Mouse (Mus musculus): ENCODE results near the gene Tnnc2. TPM values are rescaled to one million over a fixed set of nuclear protein-coding genes. Genes with fewer than 3 reads are reported as not detected.

Tnnc2 gene
- total RNA-seq, 2 experiments from 2014 or later, result 1.1 TPM; not detected in 1

GRCm38 (mm10) chr2:164748991-164749390 is 30.8 kb downstream of the Tnnc2 start:
- no peak for TF ChIP-seq CTCF (IDR thresholded peaks at IDR 0.05)
- no peak for DNase-seq (ENCODE audit: extremely low spot score in 1 of 2, low spot score in 2 of 2)
- Histone ChIP-seq H3K4me3 (no peak overlapping the region), H3K27ac (no peak overlapping the region)
- intact Hi-C loops (cut with DNase I), result loop anchor here (10.0 kb wide), 1 partner anchor 264 kb away; the partner anchor contains the start of gene Dbndd2

- Histone ChIP-seq H3K27ac (no peak overlapping the region), H3K4me3 (no peak overlapping the region)
- TF ChIP-seq CTCF (IDR thresholded peaks at IDR 0.05), result no peak
- intact Hi-C loops (cut with DNase I), result loop anchor here (10.0 kb wide), 1 partner anchor 263 kb away; the partner anchor contains the start of gene Dbndd2
- DNase-seq (ENCODE audit: extremely low spot score in 1 of 2, low spot score in 2 of 2), result no peak
Observed at GRCm38 (mm10) chr2:164748191-164748590, 31.6 kb downstream of the Tnnc2 start.

GRCm38 (mm10) chr2:164746693-164747092 is 33.1 kb downstream of the Tnnc2 start:
- DNase-seq (ENCODE audit: extremely low spot score in 1 of 2, low spot score in 2 of 2), result no peak
- intact Hi-C loops (cut with DNase I), result loop anchor here (10.0 kb wide), 1 partner anchor 262 kb away; the partner anchor contains the start of gene Dbndd2
- Histone ChIP-seq H3K27ac (no peak overlapping the region; the same call in 1 of the 2 replicates), H3K4me3 (peak overlapping the region; percentile 87)
- TF ChIP-seq CTCF (IDR thresholded peaks at IDR 0.05), result no peak

- no peak for TF ChIP-seq CTCF (IDR thresholded peaks at IDR 0.05)
- Histone ChIP-seq H3K4me3 (peak within 1 kb of the TSS; percentile 87), H3K27ac (peak within 1 kb of the TSS; percentile 80)
- DNase-seq (ENCODE audit: extremely low spot score in 1 of 2, low spot score in 2 of 2), result peak; percentile 96
- intact Hi-C loops (cut with DNase I), result loop anchor here (10.0 kb wide), 1 partner anchor 261 kb away; the partner anchor contains the start of gene Dbndd2
Observed at GRCm38 (mm10) chr2:164745843-164746479, 33.8 kb downstream of the Tnnc2 start, which contains the start of the genes Wfdc3 and Dnttip1. Wfdc3 (minus strand) TSS chr2:164745931. Dnttip1 (plus strand) TSS chr2:164745983.

GRCm38 (mm10) chr2:164744987-164745386 is 34.8 kb downstream of the Tnnc2 start:
- no peak for DNase-seq (ENCODE audit: extremely low spot score in 1 of 2, low spot score in 2 of 2)
- Histone ChIP-seq H3K4me3 (peak overlapping the region; percentile 87), H3K27ac (peak overlapping the region; percentile 80; the same call in 1 of the 2 replicates)
- TF ChIP-seq CTCF (IDR thresholded peaks at IDR 0.05), result no peak
- intact Hi-C loops (cut with DNase I), result loop anchor here (10.0 kb wide), 1 partner anchor 260 kb away; the partner anchor contains the start of gene Dbndd2

- DNase-seq (ENCODE audit: extremely low spot score in 1 of 2, low spot score in 2 of 2), result no peak
- TF ChIP-seq CTCF (IDR thresholded peaks at IDR 0.05), result no peak
- intact Hi-C loops (cut with DNase I), result loop anchor here (10.0 kb wide), 1 partner anchor 255 kb away; the partner anchor contains the start of gene Dbndd2
- no peak overlapping the region for H3K27ac ChIP-seq
- H3K4me3 ChIP-seq, result no peak overlapping the region
Observed at GRCm38 (mm10) chr2:164739876-164740275, 39.9 kb downstream of the Tnnc2 start.

GRCm38 (mm10) chr2:164737377-164738090 is 42.2 kb downstream of the Tnnc2 start:
- DNase-seq (ENCODE audit: extremely low spot score in 1 of 2, low spot score in 2 of 2), result no peak
- no peak for TF ChIP-seq CTCF (IDR thresholded peaks at IDR 0.05)
- no peak overlapping the region for H3K27ac ChIP-seq
- no peak overlapping the region for H3K4me3 ChIP-seq
- intact Hi-C loops (cut with DNase I), result no loop called here

GRCm38 (mm10) chr2:164735446-164735845 is 44.3 kb downstream of the Tnnc2 start:
- no peak for DNase-seq (ENCODE audit: extremely low spot score in 1 of 2, low spot score in 2 of 2)
- no peak for TF ChIP-seq CTCF (IDR thresholded peaks at IDR 0.05)
- no peak overlapping the region for H3K4me3 ChIP-seq
- H3K27ac ChIP-seq, result no peak overlapping the region
- intact Hi-C loops (cut with DNase I), result no loop called here

GRCm38 (mm10) chr2:164734839-164735238 is 44.9 kb downstream of the Tnnc2 start:
- Histone ChIP-seq H3K4me3 (no peak overlapping the region), H3K27ac (no peak overlapping the region)
- intact Hi-C loops (cut with DNase I), result no loop called here
- no peak for TF ChIP-seq CTCF (IDR thresholded peaks at IDR 0.05)
- DNase-seq (ENCODE audit: extremely low spot score in 1 of 2, low spot score in 2 of 2), result no peak

- intact Hi-C loops (cut with DNase I), result no loop called here
- TF ChIP-seq CTCF (IDR thresholded peaks at IDR 0.05), result no peak
- Histone ChIP-seq H3K27ac (no peak overlapping the region), H3K4me3 (no peak overlapping the region)
- no peak for DNase-seq (ENCODE audit: extremely low spot score in 1 of 2, low spot score in 2 of 2)
Observed at GRCm38 (mm10) chr2:164733259-164733658, 46.5 kb downstream of the Tnnc2 start.

GRCm38 (mm10) chr2:164731719-164732118 is 48.0 kb downstream of the Tnnc2 start:
- H3K4me3 ChIP-seq, result no peak overlapping the region
- no peak for DNase-seq (ENCODE audit: extremely low spot score in 1 of 2, low spot score in 2 of 2)
- H3K27ac ChIP-seq, result no peak overlapping the region
- no peak for TF ChIP-seq CTCF (IDR thresholded peaks at IDR 0.05)
- intact Hi-C loops (cut with DNase I), result no loop called here

Other genes with a start within 250 kb of the Tnnc2 start
- gene Wfdc2, start 217.6 kb downstream of the Tnnc2 start, total RNA-seq (2021), result 1 to 10 TPM in 1 of 2 experiments, under 1 TPM in 1; 0.70 to 1.3 TPM
- not detected for gene Spint3, start 206.5 kb downstream of the Tnnc2 start, total RNA-seq (2021)
- not detected for gene Wfdc6a, start 194.5 kb downstream of the Tnnc2 start, total RNA-seq (2021)
- not detected for gene Eppin, start 186.4 kb downstream of the Tnnc2 start, total RNA-seq (2021)
- gene Wfdc6b, start 166.4 kb downstream of the Tnnc2 start, total RNA-seq (2021), result not detected
- gene Wfdc8, start 166.3 kb downstream of the Tnnc2 start, total RNA-seq (2021), result not detected
- not detected for gene Wfdc16, start 141.2 kb downstream of the Tnnc2 start, total RNA-seq (2021)
- gene Wfdc10, start 123.9 kb downstream of the Tnnc2 start, total RNA-seq (2021), result not detected
- not detected for gene Wfdc9, start 123.4 kb downstream of the Tnnc2 start, total RNA-seq (2021)
- not detected for gene Wfdc11, start 105.9 kb downstream of the Tnnc2 start, total RNA-seq (2021)
- not detected for gene Wfdc13, start 94.9 kb downstream of the Tnnc2 start, total RNA-seq (2021)
- gene Spint4, start 81.5 kb downstream of the Tnnc2 start, total RNA-seq (2021), result not detected
- not detected for gene Spint5, start 64.7 kb downstream of the Tnnc2 start, total RNA-seq (2021)
- 1 to 10 TPM; 1.4 to 1.6 TPM for gene Wfdc3, start 34.0 kb downstream of the Tnnc2 start, total RNA-seq (2021)
- gene Dnttip1, start 34.0 kb downstream of the Tnnc2 start, total RNA-seq (2021), result 10 to 100 TPM; 37.6 to 37.9 TPM
- under 1 TPM in 1 of 2 experiments, not detected in 1; 0.36 TPM for gene Ube2c, start 10.1 kb downstream of the Tnnc2 start, total RNA-seq (2021)
- 10 to 100 TPM; 54.4 to 57.2 TPM for gene Snx21, start 5.9 kb upstream of the Tnnc2 start, total RNA-seq (2021)
- gene Acot8, start 24.9 kb upstream of the Tnnc2 start, total RNA-seq (2021), result 10 to 100 TPM; 26.6 to 28.3 TPM
- gene Zswim3, start 25.1 kb upstream of the Tnnc2 start, total RNA-seq (2021), result 1 to 10 TPM; 8.6 to 9.0 TPM
- gene Zswim1, start 42.7 kb upstream of the Tnnc2 start, total RNA-seq (2021), result 10 to 100 TPM; 21.7 to 22.7 TPM
- under 1 TPM; 0.45 to 0.58 TPM for gene Spata25, start 48.6 kb upstream of the Tnnc2 start, total RNA-seq (2021)
- 10 to 100 TPM; 89.5 to 96.2 TPM for gene Ctsa, start 52.9 kb upstream of the Tnnc2 start, total RNA-seq (2021)
- 1 to 10 TPM; 3.9 to 5.3 TPM for gene Neurl2, start 53.5 kb upstream of the Tnnc2 start, total RNA-seq (2021)
- 10 to 100 TPM; 78.1 to 82.4 TPM for gene Pltp, start 77.7 kb upstream of the Tnnc2 start, total RNA-seq (2021)
- 10 to 100 TPM; 44.8 to 48.8 TPM for gene Pcif1, start 99.3 kb upstream of the Tnnc2 start, total RNA-seq (2021)
- gene Zfp335, start 131.8 kb upstream of the Tnnc2 start, total RNA-seq (2021), result 10 to 100 TPM; 27.2 to 28.0 TPM
- 1 to 10 TPM; 1.4 TPM for gene Mmp9, start 160.8 kb upstream of the Tnnc2 start, total RNA-seq (2021)
- 100 to 1,000 TPM; 575 to 581 TPM for gene Slc12a5, start 180.8 kb upstream of the Tnnc2 start, total RNA-seq (2021)